ENCODE assay signal across 8 mouse cellular contexts in genomic region chr19:32712588-32713042, GRCm38 (mm10). TPM values are rescaled to one million over a fixed set of nuclear protein-coding genes. Genes with fewer than 3 reads are reported as not detected.
DNase-seq lines count a peak whose midpoint lies in the region; ATAC-seq and TF ChIP-seq lines count a peak whose summit lies in the region.

No protein-coding gene starts in this region.

- TF ChIP-seq CTCF in bone marrow macrophage, adult 2 months (IDR thresholded peaks at IDR 0.05; ENCODE audit: low read depth, low read length) = no peak

- H3K36me3 ChIP-seq in embryonic facial prominence, embryonic 15.5 days = no peaks in the 10 kb centered on the region
- H3K36me3 ChIP-seq in kidney, embryonic 14.5 days (ENCODE audit: control insufficient read depth, insufficient read depth, low read length) = no peaks in the 10 kb centered on the region
- peaks cover 8% of the 10 kb centered on the region; the same call in 1 of the 2 replicates for H3K36me3 ChIP-seq in liver, embryonic 12.5 days
- no peaks in the 10 kb centered on the region for H3K36me3 ChIP-seq in stomach, embryonic 15.5 days

- peak; percentile 92 for DNase-seq in CD4-positive helper T cell, adult 2 months (ENCODE audit: low read depth, low spot score)
- peak; percentile 62 for DNase-seq in heart, adult 8-10 months (ENCODE audit: low spot score)
- DNase-seq in naive thymus-derived CD4-positive, alpha-beta T cell, adult 2 months (ENCODE audit: low read depth) = peak; percentile 92

- peaks cover 10% of the 10 kb centered on the region; the same call in 1 of the 2 replicates for H3K4me1 ChIP-seq in bone marrow macrophage, adult 2 months (ENCODE audit: control insufficient read depth, insufficient read depth, low read length)
- H3K4me1 ChIP-seq in embryonic facial prominence, embryonic 15.5 days = peaks cover 13% of the 10 kb centered on the region
- H3K4me1 ChIP-seq in kidney, embryonic 14.5 days (ENCODE audit: control insufficient read depth, insufficient read depth, low read length) = peaks cover 12% of the 10 kb centered on the region
- H3K4me1 ChIP-seq in liver, embryonic 12.5 days = peaks cover 35% of the 10 kb centered on the region
- H3K4me1 ChIP-seq in stomach, embryonic 15.5 days = peaks cover 3% of the 10 kb centered on the region; the same call in 1 of the 2 replicates

- no peaks in the 10 kb centered on the region for H3K27me3 ChIP-seq in embryonic facial prominence, embryonic 15.5 days
- no peaks in the 10 kb centered on the region for H3K27me3 ChIP-seq in kidney, embryonic 14.5 days (ENCODE audit: control insufficient read depth, insufficient read depth, low read length)
- H3K27me3 ChIP-seq in liver, embryonic 12.5 days (replicated peaks) = no peaks in the 10 kb centered on the region
- no peaks in the 10 kb centered on the region for H3K27me3 ChIP-seq in stomach, embryonic 15.5 days (replicated peaks)

- no peaks in the 10 kb centered on the region for H3K9me3 ChIP-seq in embryonic facial prominence, embryonic 15.5 days (replicated peaks)
- H3K9me3 ChIP-seq in kidney, embryonic 14.5 days (ENCODE audit: control insufficient read depth, low read length) = no peaks in the 10 kb centered on the region
- H3K9me3 ChIP-seq in liver, embryonic 12.5 days (replicated peaks) = no peaks in the 10 kb centered on the region
- H3K9me3 ChIP-seq in stomach, embryonic 15.5 days = no peaks in the 10 kb centered on the region

- no peak for TF ChIP-seq POLR2A in bone marrow macrophage, adult 2 months (IDR thresholded peaks at IDR 0.05; ENCODE audit: borderline replicate concordance, low read depth, low read length)

- H3K9ac ChIP-seq in embryonic facial prominence, embryonic 15.5 days = peak overlapping the region; percentile 85
- H3K9ac ChIP-seq in kidney, embryonic 14.5 days (ENCODE audit: low read depth, low read length) = peak overlapping the region; percentile 90
- H3K9ac ChIP-seq in liver, embryonic 12.5 days = peak overlapping the region; percentile 85
- H3K9ac ChIP-seq in stomach, embryonic 15.5 days = peak overlapping the region; percentile 89; the same call in 1 of the 2 replicates

- H3K4me2 ChIP-seq in embryonic facial prominence, embryonic 15.5 days (replicated peaks) = peak overlapping the region; percentile 76
- H3K4me2 ChIP-seq in kidney, embryonic 14.5 days (replicated peaks; ENCODE audit: low read depth, low read length) = peak overlapping the region; percentile 79
- H3K4me2 ChIP-seq in liver, embryonic 12.5 days = peak overlapping the region; percentile 85
- H3K4me2 ChIP-seq in stomach, embryonic 15.5 days = peak overlapping the region; percentile 73

- WGBS in embryonic facial prominence, embryonic 15.5 days = under 1% methylated on average over 11 of the region's 11 CpGs
- under 1% methylated on average over 11 of the region's 11 CpGs for WGBS in kidney, embryonic 14.5 days
- WGBS in liver, embryonic 12.5 days (ENCODE audit: insufficient replicate concordance) = 3% methylated on average over 11 of the region's 11 CpGs
- WGBS in stomach, embryonic 15.5 days = under 1% methylated on average over 11 of the region's 11 CpGs

- peak overlapping the region; percentile 92 for H3K4me3 ChIP-seq in bone marrow macrophage, adult 2 months (ENCODE audit: insufficient read depth, low read length)
- H3K4me3 ChIP-seq in embryonic facial prominence, embryonic 15.5 days (replicated peaks) = peak overlapping the region; percentile 93
- H3K4me3 ChIP-seq in kidney, embryonic 14.5 days (ENCODE audit: low read length) = peak overlapping the region; percentile 88
- H3K4me3 ChIP-seq in liver, embryonic 12.5 days = peak overlapping the region; percentile 89
- peak overlapping the region; percentile 96 for H3K4me3 ChIP-seq in stomach, embryonic 15.5 days (replicated peaks)

- peak; percentile 81 for ATAC-seq in embryonic facial prominence, embryonic 15.5 days (ENCODE audit: insufficient number of reproducible peaks, low FRiP score, low TSS enrichment, low read depth)
- peak; percentile 90 for ATAC-seq in kidney, embryonic 14.5 days (ENCODE audit: low FRiP score, low TSS enrichment)
- ATAC-seq in liver, embryonic 12.5 days = peak; percentile 79
- ATAC-seq in stomach, embryonic 15.5 days (ENCODE audit: insufficient read depth, low FRiP score, low read depth) = peak; percentile 79

- 0 out of 2 replicates have a peak overlapping the region, but pooled peaks have one; percentile 24 for H3K27ac ChIP-seq in bone marrow macrophage, adult 2 months (ENCODE audit: insufficient read depth, low read depth, low read length)
- H3K27ac ChIP-seq in embryonic facial prominence, embryonic 15.5 days (replicated peaks) = peak overlapping the region; percentile 82; the same call in 1 of the 2 replicates
- peak overlapping the region; percentile 89 for H3K27ac ChIP-seq in kidney, embryonic 14.5 days (ENCODE audit: low read depth, low read length)
- peak overlapping the region; percentile 81 for H3K27ac ChIP-seq in liver, embryonic 12.5 days
- H3K27ac ChIP-seq in stomach, embryonic 15.5 days = peak overlapping the region; percentile 87

RNA-seq across cellular contexts. Expression of gene Atad1, which starts 27.0 kb away (rescaled TPM):
- polyA plus RNA-seq in bone marrow macrophage, adult 2 months (2012; ENCODE audit: insufficient read depth, insufficient read length, missing spikeins) = 52.2 and 75.6 TPM in 2 replicates
- polyA plus RNA-seq in embryonic facial prominence, embryonic 15.5 days (2015; fragmentation: Nextera tagmentation; extraction: Ambion mirVana) = 54.9 and 56.4 TPM in 2 replicates
- 10 to 100 TPM; 82.6 to 92.2 (median 84.8) TPM for total RNA-seq in heart, adult 8-10 months (2022)
- polyA plus RNA-seq in kidney, embryonic 14.5 days (2014; fragmentation: Nextera tagmentation; extraction: Ambion mirVana) = 78.2 and 90.8 TPM in 2 replicates
- polyA plus RNA-seq in liver, embryonic 12.5 days (2016; fragmentation: Nextera tagmentation; extraction: Ambion mirVana) = 32.2 and 32.3 TPM in 2 replicates
- polyA plus RNA-seq in stomach, embryonic 15.5 days (2015; fragmentation: Nextera tagmentation; extraction: Ambion mirVana) = 62.9 and 67.8 TPM in 2 replicates

RNA-seq across cellular contexts. Expression of gene Pten, which starts 44.7 kb away (rescaled TPM):
- 62.7 and 70.4 TPM in 2 replicates for polyA plus RNA-seq in bone marrow macrophage, adult 2 months (2012; ENCODE audit: insufficient read depth, insufficient read length, missing spikeins)
- polyA plus RNA-seq in embryonic facial prominence, embryonic 15.5 days (2015; fragmentation: Nextera tagmentation; extraction: Ambion mirVana) = 10.1 and 12.6 TPM in 2 replicates
- 10 to 100 TPM; 54.6 to 66.1 (median 59.4) TPM for total RNA-seq in heart, adult 8-10 months (2022)
- 16.8 and 16.9 TPM in 2 replicates for polyA plus RNA-seq in kidney, embryonic 14.5 days (2014; fragmentation: Nextera tagmentation; extraction: Ambion mirVana)
- polyA plus RNA-seq in liver, embryonic 12.5 days (2016; fragmentation: Nextera tagmentation; extraction: Ambion mirVana) = 5.4 and 5.9 TPM in 2 replicates
- 9.3 and 9.7 TPM in 2 replicates for polyA plus RNA-seq in stomach, embryonic 15.5 days (2015; fragmentation: Nextera tagmentation; extraction: Ambion mirVana)

Comparison
In these comparisons a context has a peak if more than half of its experiments do, and no peak if none do; other contexts are left out.
1. Peak in every context shown above with its lines: DNase-seq, ATAC-seq, H3K4me3 ChIP-seq and H3K27ac ChIP-seq.
2. H3K27ac ChIP-seq: peak in every context shown above with its lines; median percentile 89 in kidney, embryonic 14.5 days; 87 in stomach, embryonic 15.5 days; 82 in embryonic facial prominence, embryonic 15.5 days; 81 in liver, embryonic 12.5 days; 24 in bone marrow macrophage, adult 2 months.